Mouse (Mus musculus) thymus, adult 2 months (tissue): Measurements from ENCODE around the gene Ralb.

ENCODE experiments used
- CTCF ChIP-seq: fragments of 200-500 bp; IDR thresholded peaks from 2 replicates; pipeline ENCODE4 v1.5.1; 2012; ENCODE audit warnings: mild to moderate bottlenecking, control low read depth, low read length, moderate library complexity, borderline replicate concordance; ENCODE audit not compliant: control insufficient read depth, poor library complexity, insufficient read depth; ENCODE audit errors: extremely low read depth
- POLR2A ChIP-seq: fragments of 200-500 bp; IDR thresholded peaks from 2 replicates; pipeline ENCODE4 v1.6.1; 2012; ENCODE audit warnings: mild to moderate bottlenecking, low read length, control low read depth, moderate library complexity; ENCODE audit not compliant: control insufficient read depth, poor library complexity, insufficient read depth; ENCODE audit errors: extremely low read depth

DNA sequence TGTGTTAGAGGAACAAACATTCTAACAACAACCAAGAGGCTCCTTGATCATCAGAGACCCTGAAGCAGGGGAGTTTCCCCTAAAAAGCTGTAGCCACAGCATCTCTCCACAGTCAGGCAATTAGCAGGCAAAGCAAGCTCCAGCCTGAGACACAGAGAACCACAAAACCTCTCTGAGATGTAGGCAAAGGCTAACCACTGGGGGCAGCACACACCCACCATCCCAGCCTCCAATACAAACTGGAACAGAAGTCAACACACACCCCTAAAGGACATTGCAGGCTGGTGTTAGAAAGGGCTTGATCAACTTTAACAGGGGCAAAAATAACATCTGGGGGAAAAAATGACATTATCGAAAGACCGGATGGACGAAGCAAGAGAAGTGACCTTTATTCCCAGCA, 20.1 kb downstream of the Ralb start:
- TF ChIP-seq CTCF (no peak), POLR2A (no peak)
